Mouse (Mus musculus): ENCODE results near the gene Olfr555.
"Not testable (repeated sequence)": the region's sequence is repeated elsewhere in the genome, so short reads cannot be mapped to it uniquely, and the experiment has no call there.

Olfr555 gene

DNA sequence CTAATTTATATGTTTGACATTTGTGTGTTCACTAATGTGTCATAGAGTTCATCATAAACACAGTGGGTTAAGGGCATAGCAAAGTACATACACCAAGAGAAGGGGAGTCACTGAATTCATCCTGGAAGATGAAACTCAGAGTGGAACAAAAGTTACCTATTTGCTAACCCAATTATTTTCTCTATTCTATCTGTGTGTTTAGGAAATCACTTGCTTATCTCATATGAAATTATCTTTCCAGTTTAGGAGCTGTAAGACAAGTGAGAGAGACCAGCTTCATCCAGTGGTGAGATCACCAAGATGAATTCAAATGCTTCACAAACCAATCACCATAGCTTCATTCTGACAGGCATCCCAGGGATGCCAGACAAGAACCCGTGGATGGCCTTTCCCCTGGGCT is at the start of gene Olfr555:
Olfr555 (plus strand) TSS at position 301 of the 400 bp plus-strand sequence.
- DNase-seq (ENCODE audit: low spot score): no peak

DNA sequence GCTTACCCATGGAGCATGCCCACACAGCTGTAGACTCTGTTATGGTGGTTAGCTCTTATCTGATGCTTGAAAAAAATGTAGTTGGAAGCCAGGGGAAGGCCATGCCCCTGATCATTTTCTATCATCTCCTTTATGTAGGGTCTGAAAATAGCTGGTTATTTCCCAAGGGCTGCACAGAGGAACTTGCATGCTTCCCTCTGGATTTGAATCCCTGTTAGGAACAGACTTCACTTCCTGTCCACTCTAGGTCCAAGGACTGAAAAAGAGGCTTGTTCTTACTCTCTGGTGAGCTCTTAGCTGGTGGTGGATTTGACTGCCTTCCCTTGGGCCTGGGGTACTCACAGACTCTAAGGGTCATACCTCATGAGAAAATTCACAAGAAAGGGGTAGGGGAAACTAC is 40.5 kb upstream of the Olfr555 start, which contains the start of gene Olfr553:
Olfr553 (minus strand) TSS at position 101 of the 400 bp plus-strand sequence.
- no peak for DNase-seq (ENCODE audit: low spot score)

DNA sequence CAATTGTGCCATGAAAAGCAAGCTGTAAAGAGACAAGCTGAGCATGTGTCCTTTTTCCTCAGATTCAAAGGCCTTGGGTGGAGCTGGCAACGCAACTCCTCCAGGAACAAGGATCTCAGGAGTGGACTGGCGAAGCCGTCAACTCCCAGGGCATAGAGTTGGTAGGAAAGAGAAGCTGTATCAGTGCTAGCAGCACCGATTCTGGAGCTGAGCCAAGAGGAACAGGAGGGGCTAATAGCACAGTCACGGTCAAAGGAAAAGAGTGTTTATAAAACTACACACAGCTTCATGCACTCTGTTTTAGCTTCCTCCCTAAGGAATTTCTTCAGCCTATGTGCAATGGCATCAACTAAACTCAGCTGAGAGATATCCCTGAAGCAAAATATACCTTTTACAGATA is 39.0 kb upstream of the Olfr555 start:
- DNase-seq (ENCODE audit: low spot score): no peak

DNA sequence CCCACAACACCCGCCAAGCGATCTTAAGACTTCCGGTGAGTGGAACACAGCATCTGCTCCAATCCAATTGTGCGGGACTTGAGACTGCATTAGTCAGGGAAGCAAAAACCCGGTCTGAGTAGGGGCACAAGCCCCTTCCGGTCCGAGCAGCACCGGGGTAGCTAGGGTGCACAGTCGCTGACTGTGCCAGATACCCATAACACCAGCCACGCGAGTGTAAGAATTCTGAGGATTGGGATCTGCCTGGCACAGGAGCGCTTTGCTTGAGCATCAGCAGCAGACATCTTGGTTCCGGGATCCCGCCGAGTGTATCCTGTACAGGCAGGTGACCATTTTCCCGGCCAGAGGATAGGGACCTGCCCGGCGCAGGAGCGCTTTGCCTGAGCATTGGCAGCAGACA is 38.3 kb upstream of the Olfr555 start:
- not testable (repeated sequence) for DNase-seq (ENCODE audit: low spot score)

DNA sequence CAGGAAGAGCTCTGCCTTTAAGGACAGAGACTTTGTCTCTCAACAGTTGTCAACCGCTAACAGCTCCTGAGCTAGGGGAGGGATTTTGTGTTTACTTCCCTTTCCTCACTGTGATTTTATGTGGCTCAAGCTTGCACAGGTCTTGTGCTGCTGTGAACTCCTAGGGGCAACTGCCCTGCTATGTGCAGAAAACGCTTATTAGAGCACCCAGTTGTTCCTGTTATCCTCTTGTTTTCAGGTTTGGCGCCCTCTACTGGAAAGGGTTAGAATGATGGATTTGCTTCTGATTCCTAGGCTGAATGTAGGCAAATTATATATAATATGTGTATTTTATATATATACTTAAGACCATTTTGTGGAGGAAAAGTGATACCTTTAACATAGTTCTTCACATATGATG is 22.0 kb upstream of the Olfr555 start:
- no peak for DNase-seq (ENCODE audit: low spot score)

DNA sequence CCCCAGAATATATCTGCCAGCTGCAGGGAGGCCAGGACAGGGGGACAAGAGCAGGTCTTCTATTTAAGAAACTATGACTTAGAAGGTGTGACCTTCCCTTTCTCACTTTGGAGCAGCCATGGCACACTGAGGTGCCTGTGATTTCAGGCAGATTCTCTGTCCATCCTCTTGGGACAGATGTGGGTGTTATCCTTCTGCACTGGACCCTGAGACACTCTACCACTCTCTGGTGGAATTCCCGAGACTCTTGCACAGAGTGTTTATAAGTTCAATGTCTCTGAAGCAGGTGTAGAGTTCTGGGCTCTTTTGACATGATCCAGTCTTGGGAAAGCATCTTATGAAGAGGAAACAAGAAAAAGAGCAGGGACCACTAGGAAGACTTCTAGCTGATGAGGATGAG is 20.5 kb upstream of the Olfr555 start, which contains the start of gene Olfr554:
Olfr554 (plus strand) TSS at position 301 of the 400 bp plus-strand sequence.
- no peak for DNase-seq (ENCODE audit: low spot score)

DNA sequence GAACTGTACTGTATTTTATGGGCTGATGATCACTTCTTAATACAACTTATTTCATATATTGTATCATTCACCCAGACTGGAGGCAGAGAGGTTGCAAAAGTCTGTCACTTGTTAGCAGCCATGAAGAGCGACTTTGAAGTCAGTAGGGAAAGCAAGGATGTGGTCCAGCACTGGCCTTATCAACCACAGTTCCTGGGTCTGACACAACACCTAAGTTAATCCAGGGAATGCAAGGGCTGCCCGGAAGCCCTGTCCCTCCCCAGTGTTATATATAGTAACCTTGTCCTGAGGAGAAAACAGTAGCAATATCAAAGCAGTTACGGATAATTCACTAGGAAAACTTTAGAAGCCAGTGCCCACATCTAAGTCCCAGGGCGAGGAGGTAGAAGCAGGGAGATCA is 13.7 kb upstream of the Olfr555 start:
- not testable (repeated sequence) for DNase-seq (ENCODE audit: low spot score)

DNA sequence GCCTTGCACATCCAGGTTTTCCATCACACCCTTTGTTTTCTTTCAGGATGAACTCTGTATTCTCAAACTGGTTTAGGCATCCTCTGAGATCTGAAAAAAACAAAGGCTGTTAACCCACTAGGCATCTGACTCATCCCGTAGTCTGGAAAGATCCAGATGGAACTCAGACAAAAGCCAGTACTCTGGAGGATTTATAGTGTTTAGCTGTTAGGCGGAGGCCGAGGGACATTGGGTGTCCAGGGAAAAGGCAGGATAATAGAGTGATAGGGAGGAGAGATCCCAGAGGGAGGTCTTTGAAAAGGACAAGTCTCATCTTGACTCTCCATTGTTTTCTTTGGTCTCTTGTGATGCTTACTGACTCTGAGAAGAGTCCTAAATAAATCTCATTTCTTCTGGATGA is 6.0 kb downstream of the Olfr555 start, which contains the start of gene Olfr556:
Olfr556 (plus strand) TSS at position 301 of the 400 bp plus-strand sequence.
- no peak for DNase-seq (ENCODE audit: low spot score)

DNA sequence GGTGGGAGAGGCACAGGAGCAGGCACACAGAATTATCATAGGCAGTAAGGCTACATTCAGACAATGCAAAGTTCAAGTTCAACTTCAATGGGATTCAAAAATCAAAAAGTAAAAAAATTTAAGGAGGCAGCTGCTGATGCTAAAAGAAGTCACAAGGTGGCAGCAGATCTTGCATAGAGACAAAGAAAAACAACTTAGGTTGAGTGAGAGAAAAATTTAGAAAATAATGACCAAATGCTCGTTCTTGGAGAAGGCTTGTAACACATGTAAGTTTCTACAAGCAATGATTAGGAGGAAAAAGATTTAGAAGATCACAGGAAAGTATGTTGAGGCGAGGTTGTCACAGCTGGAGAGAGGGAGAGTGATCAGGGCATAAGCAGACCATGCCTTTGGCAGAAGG is 6.8 kb downstream of the Olfr555 start:
- DNase-seq (ENCODE audit: low spot score): no peak

DNA sequence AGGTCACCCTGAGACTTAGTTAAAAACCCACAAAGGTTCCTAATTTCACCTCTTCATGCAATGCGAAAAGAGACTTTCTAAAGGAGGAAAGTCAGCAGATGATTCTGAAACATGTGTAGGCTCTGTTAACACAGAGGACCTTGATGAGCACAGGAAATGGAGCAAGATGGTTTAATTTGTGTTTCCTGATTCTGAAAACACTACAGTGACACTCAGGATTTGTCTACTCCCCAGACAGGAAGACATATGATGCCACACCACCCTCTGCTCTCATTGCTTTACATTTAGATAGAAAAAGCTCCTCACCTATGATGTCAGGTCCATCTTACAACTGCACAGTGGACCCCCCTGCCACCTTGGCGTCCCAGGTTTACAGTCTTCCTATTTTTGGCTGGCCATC is 17.6 kb downstream of the Olfr555 start:
- no peak for DNase-seq (ENCODE audit: low spot score)

DNA sequence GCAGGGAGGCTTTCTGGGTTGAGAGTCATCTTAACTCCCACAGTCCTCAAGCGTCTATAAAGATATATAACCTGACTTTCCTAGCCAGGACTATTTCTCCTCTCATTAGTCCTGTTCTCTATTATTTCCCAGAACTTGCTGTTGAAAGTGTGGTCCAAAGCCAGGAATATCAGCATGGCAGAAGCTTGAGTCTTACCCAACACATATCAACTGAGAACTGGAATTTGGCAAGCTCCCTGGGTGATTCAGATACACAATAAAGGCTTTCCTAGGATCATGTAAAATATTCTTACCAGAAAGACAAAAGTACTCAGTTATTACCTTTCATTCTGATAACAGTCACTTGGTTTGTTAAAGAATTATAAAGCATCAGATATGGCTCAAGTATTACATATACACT is 23.3 kb downstream of the Olfr555 start:
- no peak for DNase-seq (ENCODE audit: low spot score)

DNA sequence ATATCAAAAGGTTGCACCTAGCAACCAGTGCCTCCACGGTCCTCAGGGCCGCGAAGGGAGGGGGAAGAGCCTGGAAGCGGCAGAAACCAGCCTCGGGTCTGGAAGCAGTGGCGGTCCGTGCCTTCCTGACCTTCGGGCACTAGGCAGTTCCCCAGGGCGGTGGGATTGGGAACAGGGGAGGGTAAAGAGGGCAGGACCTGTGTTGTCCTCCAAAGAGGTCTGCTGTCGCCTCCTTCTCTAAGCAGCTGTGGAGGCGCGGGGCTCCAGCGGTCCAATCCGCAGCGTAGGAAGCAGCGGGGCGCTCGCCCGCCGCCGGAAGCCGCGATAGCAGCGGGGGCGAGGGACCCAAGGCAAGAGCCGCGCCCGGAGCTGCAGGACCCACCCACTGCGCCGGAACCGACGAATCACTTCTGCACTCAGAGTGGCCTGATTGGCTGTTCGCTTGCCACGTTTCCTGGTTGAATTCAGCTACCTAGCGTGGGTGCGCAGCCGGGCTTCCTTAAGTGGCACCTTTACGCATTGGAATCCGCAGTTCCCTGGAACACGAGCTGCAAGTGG is 28.4 kb downstream of the Olfr555 start, which contains the start of gene Trim68:
Trim68 (minus strand) TSS at position 384 of the 558 bp plus-strand sequence.
- DNase-seq (ENCODE audit: low spot score): peak; percentile 89

DNA sequence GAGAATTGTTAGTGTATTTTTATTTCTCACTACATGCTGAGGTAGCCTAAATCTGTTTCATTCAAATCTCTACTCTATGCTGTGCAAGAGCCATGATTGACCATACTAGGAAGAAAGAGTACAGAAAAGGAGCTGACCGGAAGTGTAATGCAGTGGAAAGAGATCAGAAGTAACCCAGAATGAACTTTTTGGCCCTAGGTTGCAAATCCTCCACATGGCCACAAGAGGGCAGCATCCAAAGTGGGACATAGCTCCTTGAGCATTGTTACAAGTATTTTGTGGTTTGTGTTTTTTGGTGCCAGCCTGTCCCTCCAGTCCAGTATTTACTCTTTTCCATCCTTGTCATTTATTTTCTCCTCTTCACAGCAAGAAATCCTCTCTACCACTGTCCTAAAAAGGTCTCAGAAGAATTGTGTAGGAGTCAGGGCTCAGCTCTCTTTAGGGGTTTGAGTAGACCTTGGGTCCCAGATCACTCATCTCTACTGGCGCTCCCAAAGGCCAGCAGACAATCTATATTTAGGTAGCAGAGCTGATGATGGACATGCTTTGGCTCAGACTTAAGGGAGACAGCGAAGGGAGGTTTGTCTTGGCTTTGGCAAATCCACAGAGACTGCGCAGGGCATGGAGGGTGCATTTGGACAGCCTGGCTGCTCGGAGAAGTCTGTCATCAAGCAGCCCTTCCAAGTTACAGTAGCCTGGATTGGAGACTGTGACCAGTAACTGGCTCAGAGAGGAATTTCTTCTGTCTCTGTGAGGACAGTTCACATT is 36.9 kb downstream of the Olfr555 start, which contains the start of gene Olfr557:
Olfr557 (plus strand) TSS at position 553 of the 768 bp plus-strand sequence.
- DNase-seq (ENCODE audit: low spot score): no peak

DNA sequence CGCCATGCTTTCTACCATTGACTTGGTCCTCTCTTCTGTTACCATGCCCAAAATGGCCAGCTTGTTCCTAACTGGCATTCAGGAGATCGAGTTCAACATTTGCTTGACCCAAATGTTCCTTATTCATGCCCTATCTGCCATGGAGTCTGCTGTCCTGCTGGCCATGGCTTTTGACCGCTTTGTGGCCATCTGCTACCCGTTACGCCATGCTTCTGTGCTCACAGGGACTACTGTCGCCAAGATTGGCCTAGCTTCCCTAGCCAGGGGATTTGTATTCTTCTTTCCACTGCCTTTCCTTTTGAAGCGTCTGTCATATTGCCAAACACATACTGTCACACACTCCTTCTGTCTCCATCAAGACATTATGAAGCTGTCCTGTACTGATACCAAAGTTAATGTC is 39.8 kb downstream of the Olfr555 start:
- no peak for DNase-seq (ENCODE audit: low spot score)

DNA sequence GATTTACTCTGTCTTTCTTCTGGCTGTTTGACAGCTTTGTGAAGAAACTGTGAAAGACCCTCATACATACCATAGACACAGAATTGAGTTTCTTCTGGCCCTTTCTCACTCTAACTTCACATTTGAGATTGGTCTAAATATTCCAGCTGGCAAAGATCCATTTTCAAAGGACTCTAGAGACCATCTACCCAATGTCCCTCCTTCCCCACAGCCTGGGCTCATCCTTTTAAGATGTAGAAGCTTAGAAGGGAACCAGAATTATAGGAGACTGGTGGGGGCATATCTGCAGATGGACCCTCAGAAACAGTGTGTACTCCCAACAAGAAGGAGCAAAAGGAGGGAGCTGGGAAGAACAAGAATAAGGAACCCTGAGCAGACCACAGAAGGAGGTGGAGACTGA is 43.3 kb downstream of the Olfr555 start, which contains the start of gene Olfr558:
Olfr558 (plus strand) TSS at position 301 of the 400 bp plus-strand sequence.
- no peak for DNase-seq (ENCODE audit: low spot score)
